Mouse (Mus musculus) embryonic fibroblast, embryonic 13.5 days (primary cell): ENCODE results near the gene Mafg. TPM values are rescaled to one million over a fixed set of nuclear protein-coding genes. Genes with fewer than 3 reads are reported as not detected.
"Not testable (repeated sequence)": the region's sequence is repeated elsewhere in the genome, so short reads cannot be mapped to it uniquely, and the experiment has no call there.

Source experiments
- H3K27ac ChIP-seq: 2 replicates; pipeline ENCODE4 v1.5.1; 2012; ENCODE audit warnings: low read length, control low read depth, inconsistent platforms; ENCODE audit not compliant: insufficient read depth
- H3K4me1 ChIP-seq: 2 replicates; pipeline ENCODE4 v1.6.1; 2011; ENCODE audit warnings: low read length; ENCODE audit not compliant: control insufficient read depth, insufficient read depth
- H3K4me3 ChIP-seq: 2 replicates; pipeline ENCODE4 v1.5.1; 2011; ENCODE audit warnings: mild to moderate bottlenecking, control low read depth, low read length; ENCODE audit not compliant: insufficient read depth
- CTCF ChIP-seq: IDR thresholded peaks from 2 replicates; pipeline ENCODE4 v1.5.1; 2011; ENCODE audit warnings: mild to moderate bottlenecking, control low read depth, low read length, moderate library complexity, borderline replicate concordance; ENCODE audit not compliant: insufficient read depth
- POLR2A ChIP-seq: IDR thresholded peaks from 2 replicates; pipeline ENCODE4 v1.6.1; 2011; ENCODE audit warnings: low read depth, mild to moderate bottlenecking, control low read depth, low read length, moderate library complexity
- polyA plus RNA-seq: library from polyadenylated mRNA; stranded (reverse); fragments of >200 nt; gene quantifications from 2 replicates; pipeline ENCODE4 v1.2.4, GENCODE M21; 2011; ENCODE audit warnings: low read depth; ENCODE audit not compliant: missing spikeins, insufficient read length

Gene Mafg
- 39.4 and 43.9 TPM in 2 replicates for polyA plus RNA-seq

DNA sequence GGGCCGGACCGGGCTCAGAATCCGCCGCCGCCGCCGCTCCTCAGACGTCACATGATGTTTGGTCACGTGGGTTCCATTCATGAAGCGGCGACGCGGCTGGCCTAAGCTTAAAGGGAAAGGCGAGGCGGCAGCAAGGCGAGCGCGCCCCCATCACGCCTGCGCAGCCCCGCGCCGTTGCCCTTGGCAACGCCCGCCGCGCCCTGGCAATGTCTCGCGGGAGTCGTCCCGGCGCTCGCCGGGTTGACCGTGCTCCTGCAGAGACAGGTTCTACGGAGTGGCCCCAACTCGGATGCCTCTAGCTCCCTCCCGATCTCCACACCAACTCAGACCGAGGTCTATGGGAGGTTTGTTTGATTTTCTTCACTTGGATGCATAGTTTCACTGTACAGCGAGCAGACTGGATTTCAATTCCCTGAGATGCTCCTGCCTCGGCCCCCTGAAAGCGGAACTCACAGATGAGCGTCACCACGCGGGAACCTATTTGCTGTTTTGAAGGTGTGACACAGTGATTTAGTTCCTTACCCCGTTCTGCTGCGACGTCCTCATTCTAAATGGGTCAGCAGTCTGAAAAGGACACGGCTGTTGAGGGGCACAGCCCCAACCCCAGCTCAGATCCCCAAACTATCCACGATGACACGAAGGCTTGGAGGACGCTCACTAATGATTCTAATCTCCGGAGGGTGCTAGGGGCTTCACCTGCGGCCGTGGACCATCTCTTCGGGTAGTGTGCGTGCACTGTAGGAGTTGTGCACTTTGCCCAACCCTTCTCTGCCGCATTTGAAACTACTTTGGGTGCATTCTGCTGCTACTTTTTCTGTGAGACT, at the start of gene Mafg:
TSS of gene Mafg (minus strand) at position 81 of the 824 bp plus-strand sequence.
- peaks cover 8% of the 10 kb centered on the region; the same call in 1 of the 2 replicates for H3K4me1 ChIP-seq
- peak within 1 kb of the TSS; percentile 90 for H3K27ac ChIP-seq
- H3K4me3 ChIP-seq, result peak within 1 kb of the TSS; percentile 75
- TF ChIP-seq POLR2A (peak; percentile 74), CTCF (no peak)

DNA sequence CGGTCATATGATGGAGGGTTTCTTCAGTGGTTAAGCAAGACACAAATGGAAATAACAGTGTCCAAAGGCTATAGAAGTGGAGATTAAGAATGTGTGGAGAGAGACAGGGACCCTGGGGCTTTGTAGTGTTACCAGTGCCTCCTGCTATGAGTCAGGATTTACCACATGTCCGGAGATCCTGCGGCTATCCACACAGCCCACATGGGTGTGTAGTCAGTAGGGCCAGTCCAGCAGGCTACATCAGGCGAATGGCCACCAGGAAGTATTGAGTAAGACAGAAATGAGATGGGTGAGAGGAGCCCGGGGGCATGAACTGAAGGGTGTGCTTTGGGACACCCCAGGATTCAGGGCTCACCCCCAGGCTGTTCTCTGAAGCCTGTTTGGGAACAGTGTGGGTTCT, 49.3 kb upstream of the Mafg start:
- TF ChIP-seq CTCF (no peak), POLR2A (no peak)
- Histone ChIP-seq H3K27ac (no peak overlapping the region), H3K4me1 (no peaks in the 10 kb centered on the region), H3K4me3 (no peak overlapping the region)

DNA sequence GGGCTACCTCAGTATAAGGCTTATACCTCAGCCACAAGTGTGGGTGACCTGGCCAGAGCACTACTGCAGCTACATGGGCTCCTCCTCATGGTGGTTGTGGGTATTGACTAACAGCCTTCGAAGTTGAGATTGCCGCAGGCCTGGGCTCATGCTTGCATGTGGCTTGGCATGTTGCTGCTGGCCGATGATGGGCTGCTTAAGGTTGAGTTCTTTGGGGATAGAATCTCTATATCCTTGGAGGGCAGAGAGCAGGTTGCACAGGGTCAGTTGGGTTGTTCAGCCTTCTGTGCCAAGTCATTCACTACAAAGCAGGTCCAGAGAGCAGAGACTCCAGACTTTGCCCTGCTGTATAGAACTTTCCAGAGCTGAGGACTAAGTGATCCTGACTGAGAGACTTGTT, 46.5 kb upstream of the Mafg start:
- TF ChIP-seq POLR2A, result no peak
- TF ChIP-seq CTCF, result peak; percentile 31; the same call in 1 of the 2 replicates
- H3K4me3 ChIP-seq, result no peak overlapping the region
- no peak overlapping the region for H3K27ac ChIP-seq
- no peaks in the 10 kb centered on the region for H3K4me1 ChIP-seq

DNA sequence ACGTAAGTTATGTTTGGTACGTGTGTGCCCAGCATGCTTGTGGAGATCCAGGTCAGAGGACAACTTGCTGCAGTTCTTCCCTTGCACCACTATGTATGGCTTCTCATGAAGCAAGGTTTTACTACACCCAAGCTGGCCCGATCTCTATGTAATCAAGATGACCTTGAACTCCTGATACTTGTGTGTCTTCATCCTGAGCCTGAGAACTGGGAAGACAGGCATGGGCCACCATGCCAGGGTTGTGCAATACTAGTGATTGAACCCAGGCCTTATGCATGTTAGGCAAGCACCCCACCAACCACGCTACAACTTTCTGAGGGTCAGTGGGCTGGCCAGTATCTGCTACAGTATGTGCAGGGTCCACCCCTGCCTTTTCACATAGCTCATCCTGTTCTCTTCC, 43.6 kb upstream of the Mafg start:
- H3K27ac ChIP-seq, result no peak overlapping the region
- TF ChIP-seq POLR2A (no peak), CTCF (no peak)

DNA sequence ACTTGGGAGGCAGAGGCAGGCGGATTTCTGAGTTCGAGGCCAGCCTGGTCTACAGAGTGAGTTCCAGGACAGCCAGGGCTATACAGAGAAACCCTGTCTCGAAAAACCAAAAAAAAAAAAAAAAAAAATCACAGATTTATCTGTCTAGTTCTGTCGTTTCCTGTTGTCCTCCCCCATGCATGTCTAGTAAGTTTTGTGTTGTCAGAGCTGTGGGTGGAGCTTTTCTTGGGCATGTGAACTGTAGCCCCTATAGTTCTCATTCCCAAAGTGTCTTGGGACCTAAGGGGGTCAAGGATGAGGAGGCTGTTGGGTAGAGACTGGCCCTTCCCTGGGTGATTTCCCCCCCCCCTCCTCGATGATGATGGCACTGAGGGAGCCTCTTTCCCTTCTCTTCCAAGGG, 42.5 kb upstream of the Mafg start:
- H3K27ac ChIP-seq, H3K4me3 ChIP-seq, H3K4me1 ChIP-seq: not testable (repeated sequence)

More for the DNA sequence above, 43.6 kb upstream of the Mafg start:
- no peak overlapping the region for H3K4me3 ChIP-seq
- no peaks in the 10 kb centered on the region for H3K4me1 ChIP-seq

DNA sequence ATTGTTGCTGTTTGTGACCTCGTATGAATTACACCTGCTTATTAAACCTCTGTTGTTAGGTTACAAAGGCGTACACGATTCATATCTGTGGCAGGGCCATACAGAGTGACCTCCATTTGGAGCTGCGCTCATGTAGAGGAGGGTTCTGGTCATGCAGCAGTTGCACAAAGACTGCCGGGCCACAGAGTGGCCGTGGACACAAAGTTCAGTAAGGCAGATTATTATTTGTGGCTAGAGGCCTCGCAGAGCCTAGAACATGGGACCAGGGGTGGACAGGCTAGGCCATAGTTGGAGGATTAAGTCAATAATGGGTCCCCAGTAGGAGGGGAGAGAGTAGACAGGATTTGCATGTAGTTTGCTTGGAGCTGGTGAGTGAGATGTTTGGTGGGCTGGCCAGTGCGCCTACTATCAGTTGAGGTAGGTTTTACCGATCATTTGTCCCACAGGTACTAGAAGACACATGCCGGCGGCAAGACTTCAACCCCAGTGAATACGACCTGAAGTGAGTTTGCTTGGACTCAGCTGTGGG, 40.3 kb upstream of the Mafg start:
- TF ChIP-seq POLR2A (no peak; the same call in 1 of the 2 replicates), CTCF (no peak)
- Histone ChIP-seq H3K4me1 (no peaks in the 10 kb centered on the region), H3K4me3 (peak overlapping the region; percentile 64), H3K27ac (peak overlapping the region; percentile 21)

DNA sequence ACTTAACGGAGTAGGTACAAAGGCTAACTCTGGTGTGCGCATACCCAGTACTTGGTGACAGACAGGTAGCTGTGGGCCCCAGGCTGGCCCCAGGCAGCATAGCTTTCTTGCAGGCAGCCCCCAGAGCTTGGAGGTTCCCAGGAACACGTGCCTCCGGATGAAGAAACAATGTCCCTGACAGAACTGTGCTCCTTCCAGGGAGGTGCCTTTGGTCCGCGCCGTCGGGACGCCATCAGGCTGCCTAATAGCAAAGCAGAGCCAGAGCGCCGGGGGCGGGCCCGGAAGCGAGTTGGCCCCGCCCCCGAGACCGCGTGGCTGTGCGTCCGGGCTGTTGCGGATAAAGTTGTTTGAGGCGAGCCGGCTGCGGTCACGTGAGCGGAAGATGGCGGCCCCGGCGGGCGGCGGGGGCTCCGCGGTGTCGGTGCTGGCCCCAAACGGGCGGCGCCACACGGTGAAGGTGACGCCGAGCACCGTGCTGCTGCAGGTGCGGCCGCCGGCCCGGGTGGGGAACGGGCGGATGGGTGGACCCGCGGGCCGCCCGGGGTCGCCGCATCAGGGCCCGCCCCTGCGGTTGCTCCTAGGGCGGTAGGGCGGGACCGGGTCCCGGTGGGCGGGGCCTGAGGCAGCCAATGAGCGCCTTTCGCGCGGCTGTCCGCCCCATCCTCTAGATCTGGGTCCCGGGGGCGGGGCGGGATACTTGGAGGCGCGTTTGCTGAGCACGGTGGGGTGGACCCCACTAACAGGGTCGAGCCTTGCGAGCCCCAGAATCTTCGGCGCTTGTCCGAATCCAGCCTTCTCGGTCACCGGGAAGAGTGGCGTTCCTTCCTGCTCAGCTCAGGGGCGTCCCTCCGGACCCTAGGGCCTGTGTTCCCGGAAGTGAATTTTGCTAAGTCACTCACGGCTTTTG, 39.5 kb upstream of the Mafg start, which contains the start of gene Aspscr1:
TSS of gene Aspscr1 (plus strand) at position 287 of the 907 bp plus-strand sequence.
- H3K4me3 ChIP-seq, result peak within 1 kb of the TSS; percentile 64
- H3K4me1 ChIP-seq, result no peaks in the 10 kb centered on the region
- H3K27ac ChIP-seq, result peak within 1 kb of the TSS; percentile 46
- TF ChIP-seq POLR2A (peak; percentile 77), CTCF (no peak)

DNA sequence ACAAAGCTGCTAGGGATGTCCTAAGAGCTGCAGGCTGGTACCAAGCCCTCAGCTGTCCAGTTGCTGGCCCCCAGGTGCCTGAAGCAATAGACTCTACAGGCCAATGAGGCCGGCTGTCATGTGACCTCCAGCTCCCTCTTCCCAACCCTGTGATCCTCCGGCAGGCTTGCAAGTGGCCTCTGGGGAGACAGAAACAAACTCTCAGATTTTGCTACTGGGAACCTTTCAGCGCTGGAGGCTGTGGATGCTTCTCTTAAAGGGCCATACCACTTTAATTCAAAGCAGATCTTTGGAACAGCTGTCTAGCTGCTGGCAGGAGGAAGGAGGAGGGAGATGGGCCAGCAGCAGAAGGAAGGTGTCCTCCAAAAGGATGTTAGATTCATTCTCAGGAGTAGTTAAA, 33.2 kb upstream of the Mafg start:
- H3K4me3 ChIP-seq, result no peak overlapping the region
- H3K4me1 ChIP-seq, result no peaks in the 10 kb centered on the region
- no peak overlapping the region for H3K27ac ChIP-seq
- no peak for TF ChIP-seq POLR2A
- no peak for TF ChIP-seq CTCF

DNA sequence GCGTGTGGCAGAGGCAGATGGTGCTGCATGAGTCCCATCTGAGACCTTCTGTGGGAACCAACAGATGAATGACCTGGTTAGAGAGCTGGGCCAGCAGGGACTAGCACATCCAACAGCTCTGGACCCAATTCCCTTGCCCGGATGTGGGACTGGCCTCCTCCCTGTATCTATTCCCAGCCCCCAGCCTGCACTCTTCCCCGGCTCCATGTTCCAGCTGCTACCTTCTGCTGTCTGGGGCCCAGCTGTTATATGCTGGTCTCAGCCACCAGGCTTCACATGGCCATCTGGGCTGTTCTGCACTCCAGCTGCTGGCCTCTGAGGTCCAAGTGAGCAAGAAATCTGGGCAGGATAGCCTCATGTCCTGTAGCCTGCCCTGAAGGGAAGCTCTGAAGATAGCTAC, 32.0 kb upstream of the Mafg start:
- Histone ChIP-seq H3K4me3 (no peak overlapping the region), H3K27ac (no peak overlapping the region), H3K4me1 (no peaks in the 10 kb centered on the region)
- TF ChIP-seq POLR2A (no peak), CTCF (no peak)
